ENCODE assay signal across 8 mouse cellular contexts in genomic region chr13:74390371-74390990, GRCm38 (mm10). TPM values are rescaled to one million over a fixed set of nuclear protein-coding genes. Genes with fewer than 3 reads are reported as not detected.
DNase-seq lines count a peak whose midpoint lies in the region; ATAC-seq and TF ChIP-seq lines count a peak whose summit lies in the region.

Gene Zfp72, minus strand, starts transcription at chr13:74390836.

- peak within 1 kb of the TSS; percentile 67 for H3K4me3 ChIP-seq in G1E (ENCODE audit: low read depth, low read length)
- peak within 1 kb of the TSS; percentile 68 for H3K4me3 ChIP-seq in hindbrain, embryonic 10.5 days
- H3K4me3 ChIP-seq in lung, embryonic 15.5 days = peak within 1 kb of the TSS; percentile 60
- H3K4me3 ChIP-seq in olfactory bulb, adult 2 months (ENCODE audit: insufficient read depth, low read depth, low read length) = peak within 1 kb of the TSS; percentile 66

- peaks cover 3% of the 10 kb centered on the region; the same call in 1 of the 2 replicates for H3K27me3 ChIP-seq in G1E (ENCODE audit: insufficient read depth, low read length)
- no peaks in the 10 kb centered on the region for H3K27me3 ChIP-seq in hindbrain, embryonic 10.5 days (ENCODE audit: insufficient read depth, poor library complexity, severe bottlenecking)
- H3K27me3 ChIP-seq in lung, embryonic 15.5 days = no peaks in the 10 kb centered on the region

- 2% methylated on average over 14 of the region's 14 CpGs for WGBS in hindbrain, embryonic 10.5 days
- WGBS in lung, embryonic 15.5 days = 1% methylated on average over 14 of the region's 14 CpGs
- 6% methylated on average over 14 of the region's 14 CpGs for WGBS in olfactory bulb, adult 2 months

- peak within 1 kb of the TSS; percentile 61 for H3K9ac ChIP-seq in lung, embryonic 15.5 days

- peak; percentile 73 for ATAC-seq in G1E (ENCODE audit: extremely low read depth, insufficient number of reproducible peaks, low FRiP score, poor library complexity, severe bottlenecking)
- ATAC-seq in lung, embryonic 15.5 days (ENCODE audit: borderline replicate concordance, extremely low read depth, low FRiP score, low TSS enrichment) = peak; percentile 90; the same call in 1 of the 2 replicates

- DNase-seq in G1E (ENCODE audit: low spot score) = peak; percentile 6
- peak; percentile 69 for DNase-seq in cerebellum, adult 11-12 months
- peak; percentile 72 for DNase-seq in forelimb bud, embryonic 11.5 days (ENCODE audit: low read depth, low spot score)
- DNase-seq in hindbrain, embryonic 10.5 days (ENCODE audit: low spot score) = peak; percentile 55
- peak; percentile 74 for DNase-seq in layer of hippocampus, adult 9-10 months (ENCODE audit: low spot score)
- DNase-seq in thymus, postnatal 0 days (ENCODE audit: low spot score) = peak; percentile 71

- peak within 1 kb of the TSS; percentile 85 for H3K27ac ChIP-seq in hindbrain, embryonic 10.5 days
- no peak within 1 kb of the TSS for H3K27ac ChIP-seq in lung, embryonic 15.5 days
- peak within 1 kb of the TSS; percentile 13; the same call in 1 of the 2 replicates for H3K27ac ChIP-seq in olfactory bulb, adult 2 months (ENCODE audit: insufficient read depth, low read depth, low read length)

- no peak for TF ChIP-seq CTCF in G1E (IDR thresholded peaks at IDR 0.05; ENCODE audit: low read depth, low read length)
- no peak for TF ChIP-seq CTCF in olfactory bulb, adult 2 months (IDR thresholded peaks at IDR 0.05; ENCODE audit: insufficient read depth, low read depth, low read length)

- no peaks in the 10 kb centered on the region for H3K9me3 ChIP-seq in G1E (replicated peaks)
- H3K9me3 ChIP-seq in hindbrain, embryonic 10.5 days = no peaks in the 10 kb centered on the region
- H3K9me3 ChIP-seq in lung, embryonic 15.5 days = no peaks in the 10 kb centered on the region

- H3K36me3 ChIP-seq in G1E (replicated peaks) = no peaks in the 10 kb centered on the region
- no peaks in the 10 kb centered on the region for H3K36me3 ChIP-seq in hindbrain, embryonic 10.5 days
- H3K36me3 ChIP-seq in lung, embryonic 15.5 days = no peaks in the 10 kb centered on the region

- H3K4me1 ChIP-seq in G1E (ENCODE audit: insufficient read depth, low read depth, low read length) = no peaks in the 10 kb centered on the region; the same call in none of the 2 replicates
- H3K4me1 ChIP-seq in hindbrain, embryonic 10.5 days (replicated peaks) = no peaks in the 10 kb centered on the region; the same call in 1 of the 2 replicates
- H3K4me1 ChIP-seq in lung, embryonic 15.5 days = peaks cover 6% of the 10 kb centered on the region; the same call in 1 of the 2 replicates
- no peaks in the 10 kb centered on the region for H3K4me1 ChIP-seq in olfactory bulb, adult 2 months (ENCODE audit: control insufficient read depth, insufficient read depth, low read length)

- TF ChIP-seq POLR2A in olfactory bulb, adult 2 months (IDR thresholded peaks at IDR 0.05; ENCODE audit: insufficient read depth, low read depth, low read length) = no peak

- peak within 1 kb of the TSS; percentile 64 for H3K4me2 ChIP-seq in lung, embryonic 15.5 days

RNA-seq across cellular contexts. Expression of gene Zfp72, which starts in this region (rescaled TPM):
- total RNA-seq in G1E (2014; fragmentation: Nextera tagmentation) (0.15 and 0.53 TPM in 2 replicates), G1E (2017) (0.46 and 1.4 TPM in 2 replicates)
- 0.02 and 0.04 TPM in 2 replicates for polyA plus RNA-seq in G1E (2012)
- 4.1 and 4.9 TPM in 2 replicates for polyA plus RNA-seq in hindbrain, embryonic 10.5 days (2016; fragmentation: Nextera tagmentation; extraction: Ambion mirVana)
- 5.4 and 5.9 TPM in 2 replicates for polyA plus RNA-seq in lung, embryonic 15.5 days (2015; fragmentation: Nextera tagmentation; extraction: Ambion mirVana)
- not detected in 2 replicates for polyA plus RNA-seq in olfactory bulb, adult 2 months (2012; ENCODE audit: insufficient read depth, insufficient read length, low replicate concordance, missing spikeins)
- 2.2 and 2.7 TPM in 2 replicates for polyA plus RNA-seq in thymus, postnatal 0 days (2015; fragmentation: Nextera tagmentation; extraction: Ambion mirVana)

Comparison
In these comparisons a context has a peak if more than half of its experiments do, and no peak if none do; other contexts are left out.
1. DNase-seq: peak in every context shown above with its lines; median percentile 74 in layer of hippocampus, adult 9-10 months; 72 in forelimb bud, embryonic 11.5 days; 71 in thymus, postnatal 0 days; 69 in cerebellum, adult 11-12 months; 55 in hindbrain, embryonic 10.5 days; 6 in G1E.